Mouse (Mus musculus): ENCODE measurements at regions not wholly inside any gene's neighbourhood (a gene's known extent, or its start where the extent isn't known, plus 50 kb on each side); places are given as distances from the start of the nearest gene placed in this dataset.

GRCm38 (mm10) chr4:98282275-98282674 lies 100.8 kb downstream of the Tm2d1 start:
- H3K9me3 ChIP-seq (replicated peaks; ENCODE audit: control insufficient read depth, low read length): no peaks in the 10 kb centered on the region
- no peak overlapping the region for H3K27ac ChIP-seq (ENCODE audit: low read length)
- H3K36me3 ChIP-seq (ENCODE audit: control insufficient read depth, insufficient read depth, low read length): no peaks in the 10 kb centered on the region
- H3K4me3 ChIP-seq (replicated peaks; ENCODE audit: low read length): no peak overlapping the region
- no peak for ATAC-seq (ENCODE audit: insufficient read depth, low FRiP score)
- no peak overlapping the region for H3K4me2 ChIP-seq (ENCODE audit: low read depth, low read length)
- H3K4me1 ChIP-seq (ENCODE audit: control insufficient read depth, insufficient read depth, low read length): no peaks in the 10 kb centered on the region
- H3K9ac ChIP-seq (ENCODE audit: low read length): no peak overlapping the region
- 68% methylated on average over 2 of the region's 2 CpGs for WGBS
- H3K27me3 ChIP-seq (ENCODE audit: control insufficient read depth, insufficient read depth, low read length): no peaks in the 10 kb centered on the region

GRCm38 (mm10) chr4:98258336-98258735 lies 124.8 kb downstream of the Tm2d1 start:
- Histone ChIP-seq H3K4me3 (replicated peaks; ENCODE audit: low read length) (no peak overlapping the region), H3K4me1 (ENCODE audit: control insufficient read depth, insufficient read depth, low read length) (no peaks in the 10 kb centered on the region), H3K27me3 (ENCODE audit: control insufficient read depth, insufficient read depth, low read length) (no peaks in the 10 kb centered on the region), H3K4me2 (ENCODE audit: low read depth, low read length) (no peak overlapping the region), H3K27ac (ENCODE audit: low read length) (no peak overlapping the region), H3K9ac (ENCODE audit: low read length) (no peak overlapping the region), H3K36me3 (ENCODE audit: control insufficient read depth, insufficient read depth, low read length) (no peaks in the 10 kb centered on the region), H3K9me3 (replicated peaks; ENCODE audit: control insufficient read depth, low read length) (no peaks in the 10 kb centered on the region)
- whole genome bisulfite sequencing: 75% methylated on average over 7 of the region's 7 CpGs
- ATAC-seq (ENCODE audit: insufficient read depth, low FRiP score): no peak

GRCm38 (mm10) chr4:98257711-98258110 lies 125.4 kb downstream of the Tm2d1 start:
- Histone ChIP-seq H3K27me3 (ENCODE audit: control insufficient read depth, insufficient read depth, low read length) (no peaks in the 10 kb centered on the region), H3K9me3 (replicated peaks; ENCODE audit: control insufficient read depth, low read length) (no peaks in the 10 kb centered on the region), H3K36me3 (ENCODE audit: control insufficient read depth, insufficient read depth, low read length) (no peaks in the 10 kb centered on the region), H3K27ac (ENCODE audit: low read length) (no peak overlapping the region), H3K4me3 (replicated peaks; ENCODE audit: low read length) (no peak overlapping the region), H3K4me2 (ENCODE audit: low read depth, low read length) (no peak overlapping the region), H3K9ac (ENCODE audit: low read length) (no peak overlapping the region), H3K4me1 (ENCODE audit: control insufficient read depth, insufficient read depth, low read length) (no peaks in the 10 kb centered on the region)
- WGBS: 88% methylated on average over 9 of the region's 9 CpGs
- no peak for ATAC-seq (ENCODE audit: insufficient read depth, low FRiP score)

GRCm38 (mm10) chr4:98254856-98255853 lies 128.0 kb downstream of the Tm2d1 start:
- H3K4me1 ChIP-seq (ENCODE audit: control insufficient read depth, insufficient read depth, low read length): no peaks in the 10 kb centered on the region
- H3K9me3 ChIP-seq (replicated peaks; ENCODE audit: control insufficient read depth, low read length): no peaks in the 10 kb centered on the region
- H3K4me3 ChIP-seq (replicated peaks; ENCODE audit: low read length): no peak overlapping the region
- no peaks in the 10 kb centered on the region for H3K36me3 ChIP-seq (ENCODE audit: control insufficient read depth, insufficient read depth, low read length)
- 59% methylated on average over 18 of the region's 18 CpGs for WGBS
- no peak overlapping the region for H3K4me2 ChIP-seq (ENCODE audit: low read depth, low read length)
- no peaks in the 10 kb centered on the region for H3K27me3 ChIP-seq (ENCODE audit: control insufficient read depth, insufficient read depth, low read length)
- ATAC-seq (ENCODE audit: insufficient read depth, low FRiP score): no peak
- no peak overlapping the region for H3K9ac ChIP-seq (ENCODE audit: low read length)
- H3K27ac ChIP-seq (ENCODE audit: low read length): no peak overlapping the region

- Histone ChIP-seq H3K36me3 (ENCODE audit: control insufficient read depth, insufficient read depth, low read length) (no peaks in the 10 kb centered on the region), H3K27me3 (ENCODE audit: control insufficient read depth, insufficient read depth, low read length) (no peaks in the 10 kb centered on the region), H3K4me1 (ENCODE audit: control insufficient read depth, insufficient read depth, low read length) (0 out of 2 replicates have a peak, but pooled peaks cover 3% of the 10 kb centered on the region), H3K4me3 (replicated peaks; ENCODE audit: low read length) (peak overlapping the region; percentile 23; the same call in 1 of the 2 replicates), H3K9me3 (replicated peaks; ENCODE audit: control insufficient read depth, low read length) (no peaks in the 10 kb centered on the region), H3K4me2 (ENCODE audit: low read depth, low read length) (peak overlapping the region; percentile 46), H3K27ac (ENCODE audit: low read length) (peak overlapping the region; percentile 43; the same call in 1 of the 2 replicates), H3K9ac (ENCODE audit: low read length) (no peak overlapping the region; the same call in 1 of the 2 replicates)
- peak; percentile 71 for ATAC-seq (ENCODE audit: insufficient read depth, low FRiP score)
- 7% methylated on average over 15 of the region's 16 CpGs for WGBS
Observed at GRCm38 (mm10) chr4:98243941-98244929, 138.9 kb downstream of the Tm2d1 start.

- no peaks in the 10 kb centered on the region for H3K9me3 ChIP-seq (replicated peaks; ENCODE audit: control insufficient read depth, low read length)
- H3K27ac ChIP-seq (ENCODE audit: low read length): no peak overlapping the region
- H3K4me2 ChIP-seq (ENCODE audit: low read depth, low read length): peak overlapping the region; percentile 46
- H3K9ac ChIP-seq (ENCODE audit: low read length): no peak overlapping the region
- 0 out of 2 replicates have a peak, but pooled peaks cover 3% of the 10 kb centered on the region for H3K4me1 ChIP-seq (ENCODE audit: control insufficient read depth, insufficient read depth, low read length)
- H3K4me3 ChIP-seq (replicated peaks; ENCODE audit: low read length): no peak overlapping the region
- no peaks in the 10 kb centered on the region for H3K27me3 ChIP-seq (ENCODE audit: control insufficient read depth, insufficient read depth, low read length)
- ATAC-seq (ENCODE audit: insufficient read depth, low FRiP score): no peak
- WGBS: 5% methylated on average over 6 of the region's 6 CpGs
- no peaks in the 10 kb centered on the region for H3K36me3 ChIP-seq (ENCODE audit: control insufficient read depth, insufficient read depth, low read length)
Observed at GRCm38 (mm10) chr4:98243502-98243901, 139.6 kb downstream of the Tm2d1 start.

GRCm38 (mm10) chr4:98241921-98242320 lies 141.2 kb downstream of the Tm2d1 start:
- 0 out of 2 replicates have a peak, but pooled peaks cover 3% of the 10 kb centered on the region for H3K4me1 ChIP-seq (ENCODE audit: control insufficient read depth, insufficient read depth, low read length)
- 91% methylated on average over 2 of the region's 2 CpGs for WGBS
- no peak overlapping the region for H3K27ac ChIP-seq (ENCODE audit: low read length)
- H3K4me3 ChIP-seq (replicated peaks; ENCODE audit: low read length): no peak overlapping the region
- no peak overlapping the region for H3K4me2 ChIP-seq (ENCODE audit: low read depth, low read length)
- no peaks in the 10 kb centered on the region for H3K9me3 ChIP-seq (replicated peaks; ENCODE audit: control insufficient read depth, low read length)
- no peak overlapping the region for H3K9ac ChIP-seq (ENCODE audit: low read length)
- H3K27me3 ChIP-seq (ENCODE audit: control insufficient read depth, insufficient read depth, low read length): no peaks in the 10 kb centered on the region
- no peaks in the 10 kb centered on the region for H3K36me3 ChIP-seq (ENCODE audit: control insufficient read depth, insufficient read depth, low read length)
- ATAC-seq (ENCODE audit: insufficient read depth, low FRiP score): no peak

- Histone ChIP-seq H3K9ac (ENCODE audit: low read length) (no peak overlapping the region), H3K9me3 (replicated peaks; ENCODE audit: control insufficient read depth, low read length) (no peaks in the 10 kb centered on the region), H3K4me2 (ENCODE audit: low read depth, low read length) (no peak overlapping the region), H3K4me1 (ENCODE audit: control insufficient read depth, insufficient read depth, low read length) (0 out of 2 replicates have a peak, but pooled peaks cover 3% of the 10 kb centered on the region), H3K27ac (ENCODE audit: low read length) (no peak overlapping the region), H3K4me3 (replicated peaks; ENCODE audit: low read length) (no peak overlapping the region), H3K36me3 (ENCODE audit: control insufficient read depth, insufficient read depth, low read length) (no peaks in the 10 kb centered on the region), H3K27me3 (ENCODE audit: control insufficient read depth, insufficient read depth, low read length) (no peaks in the 10 kb centered on the region)
- no peak for ATAC-seq (ENCODE audit: insufficient read depth, low FRiP score)
Observed at GRCm38 (mm10) chr4:98240289-98240688, 142.8 kb downstream of the Tm2d1 start.

Data from stomach, embryonic 16.5 days (tissue).